Mouse (Mus musculus) CD4-positive, CD25-positive, alpha-beta regulatory T cell, adult 2 months (primary cell): ENCODE measurements at regions not wholly inside any gene's neighbourhood (a gene's known extent, or its start where the extent isn't known, plus 50 kb on each side); places are given as distances from the start of the nearest gene placed in this dataset.
A peak's percentile ranks its signal among the peaks of the same experiment; 100 is the strongest.

Experiments
- DNase-seq: peaks from one replicate; pipeline ENCODE4 v3.0.0-alpha.2; 2012; ENCODE audit warnings: low read depth, low spot score

DNA sequence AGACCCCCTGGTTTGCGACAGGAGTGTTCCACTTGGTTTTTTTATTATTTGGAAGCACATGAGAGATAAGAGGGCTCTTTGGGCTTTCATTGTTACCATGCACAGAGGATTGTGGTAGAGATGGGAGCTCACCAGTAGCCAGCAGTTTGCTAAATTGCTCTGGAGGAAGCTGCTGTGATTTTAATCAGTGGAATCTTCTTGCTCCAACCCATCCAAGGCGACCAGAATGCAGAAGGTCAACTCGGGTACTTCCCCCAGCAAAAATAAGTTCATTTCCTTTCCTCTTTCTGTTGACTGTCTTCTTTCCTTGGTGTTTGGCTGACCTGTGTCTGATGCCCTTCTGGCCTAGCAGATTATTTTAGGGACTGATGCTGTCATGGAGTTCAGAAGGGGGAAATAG is 184.9 kb downstream of the Foxo1 start:
- no peak for DNase-seq

DNA sequence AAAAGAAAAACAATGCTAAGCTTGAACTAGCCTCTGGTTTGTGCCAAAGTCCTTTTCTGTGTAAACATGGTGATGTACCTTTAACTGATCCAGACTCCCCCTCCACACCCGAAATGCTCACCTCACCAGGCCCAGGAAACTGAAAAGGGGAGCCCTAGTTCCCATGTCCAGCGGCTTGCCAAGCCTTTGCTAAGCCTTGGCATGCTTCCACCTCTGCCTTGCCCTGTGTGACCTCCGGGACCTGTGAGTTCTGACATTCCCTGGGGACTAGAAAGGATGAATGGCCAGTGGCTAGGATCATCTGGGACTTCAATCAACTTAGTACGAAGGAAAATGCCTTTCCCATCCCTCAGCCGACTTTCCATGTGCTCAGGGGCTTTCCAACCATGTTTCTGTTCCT is 184.2 kb downstream of the Foxo1 start:
- DNase-seq, result no peak

DNA sequence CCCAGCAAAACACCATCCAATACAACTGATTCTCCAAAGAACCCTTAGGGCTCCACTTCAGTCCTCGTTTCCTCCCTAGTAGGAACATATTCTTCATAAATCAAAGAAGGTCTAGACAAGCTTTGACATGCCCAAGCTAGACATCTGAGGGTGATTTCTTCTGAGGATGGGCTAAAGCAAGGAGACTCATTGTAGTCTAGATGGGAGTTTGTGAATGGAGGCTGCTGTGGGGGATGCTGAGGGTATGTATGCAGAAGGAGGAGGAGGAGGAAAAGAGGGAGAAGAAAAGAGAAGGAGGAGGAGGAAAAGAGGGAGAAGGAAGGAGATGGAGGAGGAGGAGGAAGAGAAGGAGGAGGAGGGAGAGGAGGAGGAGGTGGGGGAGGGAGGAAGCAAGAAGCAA is 178.9 kb downstream of the Foxo1 start:
- no peak for DNase-seq

- no peak for DNase-seq
Measured at GRCm38 (mm10) chr3:52446500-52446899, 178.4 kb downstream of the Foxo1 start.

DNA sequence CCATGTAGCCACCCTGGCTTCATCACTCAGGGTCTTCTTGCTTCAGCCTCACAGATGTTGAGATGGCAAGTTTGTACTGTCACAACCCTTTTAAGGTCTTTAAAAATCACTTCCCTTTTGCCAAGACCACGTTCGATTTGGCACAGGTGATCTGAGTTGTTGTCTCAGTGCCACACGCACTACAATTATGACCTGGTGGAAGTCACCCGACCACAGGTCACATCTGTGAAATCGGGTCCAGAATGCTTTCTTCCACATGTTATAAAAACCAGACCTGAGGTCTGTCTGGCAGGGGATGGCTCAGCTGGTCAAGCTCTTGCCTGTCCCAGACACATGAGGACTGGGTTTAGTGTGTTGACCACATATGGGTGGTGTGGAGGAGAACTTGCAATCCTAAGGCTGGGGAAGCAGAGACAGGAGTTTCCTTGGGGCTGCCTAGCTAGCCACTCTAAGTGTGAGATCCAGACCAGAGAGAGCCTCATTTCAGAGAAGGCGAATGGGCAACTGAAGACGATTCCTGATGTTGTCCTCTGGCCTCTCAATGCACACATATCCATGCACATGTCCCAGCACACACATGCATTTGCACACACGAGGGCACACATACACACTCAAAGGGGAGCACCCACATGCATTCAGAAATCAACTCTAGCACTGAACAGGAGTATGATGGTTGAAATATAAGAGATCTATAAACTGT is 176.4 kb downstream of the Foxo1 start:
- DNase-seq, result no peak

DNA sequence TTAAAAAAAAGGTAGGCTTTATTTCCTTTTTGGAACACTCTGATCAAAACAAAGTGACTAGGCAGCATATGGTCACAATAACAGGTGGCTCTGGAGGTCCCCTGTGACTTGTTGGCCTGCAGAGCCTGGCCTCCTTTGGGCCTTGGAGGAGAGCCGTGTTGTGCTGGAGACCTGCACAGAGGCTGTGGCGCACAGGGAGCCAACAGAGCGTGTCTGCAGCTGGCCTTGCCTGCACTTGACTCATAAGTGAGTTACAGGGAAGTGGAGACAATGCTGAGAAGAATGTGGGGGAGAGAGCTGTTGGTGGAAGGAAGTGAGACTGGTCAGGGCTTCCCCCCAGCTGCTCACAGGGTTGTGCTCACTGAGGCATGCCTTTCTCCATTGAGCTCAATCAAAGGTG is 175.7 kb downstream of the Foxo1 start:
- DNase-seq, result peak; percentile 41

DNA sequence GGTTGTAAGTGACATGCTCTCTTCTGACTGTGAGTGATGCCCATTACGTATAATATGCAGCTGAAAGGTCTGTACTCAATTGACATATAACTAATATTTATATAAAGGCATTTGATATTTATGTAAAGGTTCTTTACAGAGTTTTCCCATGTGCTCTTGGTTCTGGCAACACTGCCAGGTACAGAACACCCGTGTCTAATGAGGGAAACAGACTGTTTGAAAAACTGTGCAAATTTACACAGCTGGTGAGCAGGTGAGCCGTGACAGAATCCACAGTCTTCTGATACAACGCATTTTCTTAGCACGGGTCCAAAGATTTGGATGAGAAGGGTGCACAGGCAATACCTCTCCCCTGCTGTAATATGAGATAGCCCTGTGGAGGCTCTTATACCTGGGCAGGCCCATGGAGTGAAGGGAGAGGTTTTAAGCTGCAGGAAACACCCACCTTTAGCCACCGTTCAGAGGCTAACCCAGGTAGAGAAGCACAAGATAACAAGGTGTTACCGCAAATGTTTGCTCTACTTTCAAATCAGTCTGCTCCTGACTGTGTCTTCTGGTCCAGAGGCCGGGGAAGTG is 161.0 kb downstream of the Foxo1 start:
- DNase-seq, result no peak

DNA sequence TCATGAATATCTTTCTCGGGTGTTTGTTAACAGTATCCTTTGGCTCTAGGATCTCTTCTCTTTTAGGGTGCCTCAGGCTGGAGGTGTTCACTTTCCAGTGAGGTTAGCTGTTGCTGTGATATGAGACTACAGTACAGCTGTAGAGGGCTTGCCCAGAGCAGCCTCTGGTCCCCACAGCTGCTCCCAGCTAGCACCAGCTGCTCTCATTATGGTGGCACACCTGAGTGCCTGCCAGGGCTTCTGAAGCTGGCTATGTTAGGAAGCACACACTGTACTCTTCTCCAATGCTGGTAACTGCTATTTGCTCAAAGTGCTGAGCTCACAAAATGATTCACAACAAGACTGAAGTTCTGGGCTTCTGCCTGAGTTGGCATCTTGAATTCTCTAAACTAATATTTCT is 154.7 kb downstream of the Foxo1 start:
- no peak for DNase-seq

GRCm38 (mm10) chr3:52416261-52416660 is 148.1 kb downstream of the Foxo1 start:
- DNase-seq, result no peak

DNA sequence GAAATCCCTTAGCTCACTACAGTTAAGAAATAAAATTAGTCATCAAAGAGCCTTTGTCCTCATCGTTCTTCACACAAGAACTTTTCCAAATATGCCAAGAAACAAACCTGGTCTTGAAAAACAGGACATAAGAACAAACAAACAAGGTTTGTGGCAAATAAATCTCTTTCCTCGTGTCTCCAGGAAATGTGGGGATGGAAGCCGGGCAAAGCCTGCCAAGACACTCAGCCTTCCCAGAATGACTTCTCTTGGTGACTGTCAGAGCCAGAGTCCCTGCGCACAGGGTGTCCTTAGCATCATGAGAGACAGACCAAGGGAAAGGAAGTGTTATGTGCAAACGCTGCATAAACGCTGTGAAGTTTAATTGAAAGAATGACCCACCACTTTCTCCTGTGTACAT is 147.2 kb downstream of the Foxo1 start:
- DNase-seq, result no peak

DNA sequence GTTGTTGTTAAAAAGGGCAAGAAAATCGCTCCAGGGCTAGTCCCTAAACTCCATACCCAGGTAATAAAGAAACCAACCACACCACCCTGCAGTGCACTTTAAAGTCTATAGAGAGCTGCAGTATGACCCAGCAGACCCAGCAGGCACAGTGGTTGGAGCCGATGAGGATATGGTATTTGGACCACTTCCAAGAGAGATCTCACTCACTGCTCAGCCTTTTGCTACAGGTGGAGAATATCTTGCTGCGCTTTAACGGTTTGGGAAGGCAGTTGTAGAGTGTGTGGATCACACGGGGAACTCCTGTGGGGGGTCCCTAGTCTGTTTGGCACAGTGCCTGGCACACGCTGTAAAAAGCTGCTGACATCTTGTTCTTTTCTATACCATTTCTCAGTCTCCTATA is 145.9 kb downstream of the Foxo1 start:
- no peak for DNase-seq

- no peak for DNase-seq
Measured at GRCm38 (mm10) chr3:52413187-52413746, 145.1 kb downstream of the Foxo1 start.

DNA sequence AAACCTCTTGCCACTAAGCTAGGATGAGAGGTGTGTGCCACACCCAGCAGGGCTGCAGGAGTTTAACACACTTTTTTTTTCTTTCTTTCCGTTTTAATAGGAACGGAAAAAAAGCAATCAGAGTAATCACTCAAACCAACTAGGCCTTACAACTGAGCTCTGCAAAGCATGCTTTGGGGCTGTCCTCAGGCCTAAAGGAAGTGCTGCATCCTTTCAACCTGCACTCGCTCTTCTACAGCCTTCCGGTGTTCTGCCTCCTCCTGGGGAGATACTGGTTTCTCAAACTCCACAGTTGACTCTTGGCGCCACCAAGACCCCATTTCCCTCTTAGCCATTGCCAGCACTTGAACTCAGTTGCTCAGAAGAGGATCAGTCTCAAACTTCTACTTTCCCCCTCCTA is 143.2 kb downstream of the Foxo1 start:
- peak; percentile 74 for DNase-seq

- no peak for DNase-seq
Measured at GRCm38 (mm10) chr3:52409465-52409864, 141.3 kb downstream of the Foxo1 start.

- no peak for DNase-seq
Measured at GRCm38 (mm10) chr3:52406778-52407318, 138.7 kb downstream of the Foxo1 start.

DNA sequence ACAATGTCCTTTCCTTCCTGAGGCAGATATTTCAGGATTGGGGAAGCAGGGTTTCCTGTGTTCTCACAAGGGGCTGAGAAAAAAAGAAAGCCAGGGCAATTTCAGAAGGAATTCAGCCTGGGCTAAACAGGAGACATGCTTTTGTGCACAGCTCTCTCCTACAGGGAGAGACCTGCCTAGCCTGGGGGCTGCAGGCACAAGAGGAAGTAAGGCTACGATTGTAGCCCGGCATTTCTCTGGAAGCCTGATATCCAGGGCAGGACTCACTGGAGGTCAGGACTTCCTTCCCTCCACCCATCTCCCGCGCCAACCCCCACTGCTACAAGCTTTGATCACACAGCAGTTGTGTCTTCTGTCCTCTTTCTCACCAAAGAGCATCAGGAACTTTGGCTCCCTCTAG is 136.5 kb downstream of the Foxo1 start:
- no peak for DNase-seq

GRCm38 (mm10) chr3:52403032-52403431 is 134.9 kb downstream of the Foxo1 start:
- no peak for DNase-seq
